Mouse (Mus musculus) left cerebral cortex, adult 2 months (tissue): ENCODE data around the gene Etnppl. TPM values are rescaled to one million over a fixed set of nuclear protein-coding genes. Genes with fewer than 3 reads are reported as not detected.

Source experiments
- DNase-seq, 2 experiments: peaks; one replicate each; pipeline ENCODE4 v3.0.0; 2021 to 2022; ENCODE audit warnings: low spot score in 2 of 2, mixed read lengths in 1 of 2; ENCODE audit errors: extremely low spot score in 1 of 2
- H3K27ac ChIP-seq: fragments of 200-600 bp; 2 replicates; pipeline ENCODE4 v1.8.1; 2022
- H3K4me3 ChIP-seq: fragments of 200-600 bp; 2 replicates; pipeline ENCODE4 v1.8.1; 2022
- CTCF ChIP-seq: fragments of 200-600 bp; IDR thresholded peaks from 2 replicates; pipeline ENCODE4 v1.8.1; 2022; ENCODE audit warnings: antibody characterized with exemption, mild to moderate bottlenecking, moderate library complexity
- intact Hi-C: fragments of 180-260 bp; cut with DNase I; formaldehyde crosslinking; loops from one replicate; pipeline ENCODE4 v1.15.1; 2025
- total RNA-seq, 2 experiments: library from RNA; stranded (reverse); gene quantifications; 2 replicates each; pipeline ENCODE4 v1.2.3; 2021

The Etnppl gene
- total RNA-seq, 2 experiments from 2014 or later: 13.8 to 15.1 TPM

- TF ChIP-seq CTCF: no peak
- Histone ChIP-seq H3K27ac (no peak overlapping the region), H3K4me3 (no peak overlapping the region)
- DNase-seq: no peak
- intact Hi-C loops: loop anchor here (1.0 kb wide), 1 partner anchor 48 kb away; no protein-coding TSS in a partner anchor
These were observed 66.6 kb downstream of the Etnppl start for GRCm38 (mm10) chr3:130683836-130684235.

- H3K4me3 ChIP-seq: no peak overlapping the region
- DNase-seq: no peak
- TF ChIP-seq CTCF: no peak
- intact Hi-C loops: no loop called here
- no peak overlapping the region for H3K27ac ChIP-seq
These were observed 67.2 kb downstream of the Etnppl start for GRCm38 (mm10) chr3:130684276-130685013.

- intact Hi-C loops: no loop called here
- Histone ChIP-seq H3K4me3 (no peak overlapping the region), H3K27ac (no peak overlapping the region)
- no peak for TF ChIP-seq CTCF
- no peak for DNase-seq
These were observed 67.7 kb downstream of the Etnppl start for GRCm38 (mm10) chr3:130685014-130685366.

GRCm38 (mm10) chr3:130687051-130687450 is 69.8 kb downstream of the Etnppl start:
- no peak for DNase-seq
- no peak overlapping the region for H3K4me3 ChIP-seq
- intact Hi-C loops: no loop called here
- no peak overlapping the region for H3K27ac ChIP-seq
- no peak for TF ChIP-seq CTCF

Other genes starting within 250 kb of the Etnppl start
- gene Ostc, start 92.0 kb downstream of the Etnppl start, total RNA-seq: 10 to 100 TPM; 54.5 to 55.0 TPM
- gene Rpl34, start 113.0 kb downstream of the Etnppl start, total RNA-seq: 100 to 1,000 TPM; 315 to 326 TPM